Mouse (Mus musculus) right cerebral cortex, postnatal 36 days (tissue): Measurements from ENCODE around the gene Arsg.
"Not testable (repeated sequence)": the region's sequence is repeated elsewhere in the genome, so short reads cannot be mapped to it uniquely, and the experiment has no call there.

Experiments
- DNase-seq, 2 experiments: peaks; one replicate each; pipeline ENCODE4 v3.0.0; 2022; ENCODE audit warnings: low spot score in 2 of 2, mixed read lengths in 1 of 2

Arsg gene

GRCm38 (mm10) chr11:109468133-109468532, 5.0 kb upstream of the Arsg start:
- DNase-seq: no peak

GRCm38 (mm10) chr11:109470170-109470569, 3.0 kb upstream of the Arsg start:
- no peak for DNase-seq

- DNase-seq: no peak
These were observed 2.0 kb upstream of the Arsg start for GRCm38 (mm10) chr11:109470921-109471861.

- peak in 1 of 2 experiments; percentile 12 for DNase-seq
These were observed 943 bp upstream of the Arsg start for GRCm38 (mm10) chr11:109472171-109472691.

GRCm38 (mm10) chr11:109472821-109473170, 378 bp upstream of the Arsg start:
- no peak for DNase-seq

- no peak for DNase-seq
These were observed 1.0 kb downstream of the Arsg start for GRCm38 (mm10) chr11:109474086-109474742.

GRCm38 (mm10) chr11:109474836-109475235, 1.7 kb downstream of the Arsg start:
- no peak for DNase-seq

- DNase-seq: no peak
These were observed 2.5 kb downstream of the Arsg start for GRCm38 (mm10) chr11:109475717-109476116.

GRCm38 (mm10) chr11:109476241-109476640, 3.1 kb downstream of the Arsg start:
- DNase-seq: no peak

GRCm38 (mm10) chr11:109476653-109477052, 3.5 kb downstream of the Arsg start:
- no peak for DNase-seq

GRCm38 (mm10) chr11:109477606-109478380, 4.6 kb downstream of the Arsg start:
- no peak for DNase-seq

GRCm38 (mm10) chr11:109479575-109480285, 6.6 kb downstream of the Arsg start:
- DNase-seq: no peak

- DNase-seq: no peak
These were observed 7.3 kb downstream of the Arsg start for GRCm38 (mm10) chr11:109480440-109480839.

GRCm38 (mm10) chr11:109485398-109486045, 12.3 kb downstream of the Arsg start:
- peak; percentile 23 to 37 for DNase-seq

GRCm38 (mm10) chr11:109487111-109487510, 13.9 kb downstream of the Arsg start:
- no peak for DNase-seq

- no peak for DNase-seq
These were observed 15.0 kb downstream of the Arsg start for GRCm38 (mm10) chr11:109487991-109488684.

GRCm38 (mm10) chr11:109489763-109490162, 16.6 kb downstream of the Arsg start:
- DNase-seq: no peak

GRCm38 (mm10) chr11:109491844-109492243, 18.7 kb downstream of the Arsg start:
- DNase-seq: no peak

GRCm38 (mm10) chr11:109492847-109493464, 19.8 kb downstream of the Arsg start:
- not testable (repeated sequence) for DNase-seq
